Mouse (Mus musculus): ENCODE measurements around the gene Ndufv1. TPM values are rescaled to one million over a fixed set of nuclear protein-coding genes. Genes with fewer than 3 reads are reported as not detected.

The Ndufv1 gene
- 84.9 TPM for total RNA-seq (2023)

DNA sequence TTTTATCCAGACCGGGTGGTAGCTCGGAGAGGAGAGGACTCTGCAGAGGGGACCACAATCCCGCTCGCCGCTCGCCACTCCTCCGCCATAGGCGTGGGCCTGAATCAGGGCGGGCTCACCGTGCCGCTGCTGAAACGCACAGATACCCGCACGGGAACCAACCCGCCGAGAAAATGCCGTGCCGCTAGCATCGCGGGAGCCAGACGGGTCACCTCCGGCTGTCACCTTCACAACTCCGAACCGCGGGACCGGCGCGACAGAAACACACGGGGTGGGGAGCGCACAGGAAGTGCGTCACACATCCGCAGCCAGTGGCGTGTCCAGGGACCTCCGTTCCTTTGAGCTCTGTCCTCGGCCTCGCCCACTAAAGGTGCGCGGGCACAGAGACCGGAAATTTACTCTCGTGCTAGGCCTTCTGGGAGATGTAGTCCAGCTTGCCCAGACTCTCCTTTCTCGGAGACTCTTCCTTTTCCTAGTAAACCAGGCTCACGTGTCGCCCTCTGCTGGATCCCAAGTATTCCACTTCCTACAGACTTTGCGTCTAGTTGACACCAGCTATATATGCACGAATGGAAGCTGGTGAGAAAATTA, at the start of gene Ndufv1:
Ndufv1 (minus strand) TSS at position 375 of the 591 bp plus-strand sequence.

DNA sequence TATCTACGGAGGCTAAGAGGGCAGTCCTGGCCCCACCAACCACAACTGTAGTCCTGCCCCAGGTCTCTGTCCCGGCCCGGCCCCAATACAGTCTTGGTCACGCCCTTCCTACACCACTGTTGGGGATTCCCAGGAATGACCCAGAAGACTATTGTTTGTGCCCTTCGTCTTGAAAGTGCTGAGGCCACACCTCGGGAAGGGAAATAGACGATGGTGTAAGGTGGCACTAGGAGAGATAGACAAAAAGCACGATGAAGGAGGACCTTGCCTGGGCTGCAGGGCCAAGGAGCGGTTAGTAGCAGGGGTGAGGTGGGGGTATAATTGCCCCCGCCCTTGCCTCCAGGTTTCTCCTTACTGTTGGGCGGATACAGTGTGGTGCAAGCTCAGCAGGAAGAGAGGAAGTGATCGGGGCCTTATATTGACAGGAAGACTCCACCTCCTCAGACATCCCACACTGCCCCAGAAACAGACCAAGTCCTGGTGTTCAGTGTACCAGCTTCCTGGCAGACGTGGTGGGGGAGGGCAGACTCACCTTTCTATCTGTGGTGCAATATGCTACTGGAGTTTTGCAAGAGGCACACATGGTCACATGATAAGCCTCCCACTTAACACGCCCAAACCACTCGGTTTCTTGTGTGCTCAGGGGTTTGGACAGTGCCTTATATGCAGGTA, 46.6 kb upstream of the Ndufv1 start, which contains the start of gene Gstp3:
Gstp3 (minus strand) TSS at position 501 of the 672 bp plus-strand sequence.

DNA sequence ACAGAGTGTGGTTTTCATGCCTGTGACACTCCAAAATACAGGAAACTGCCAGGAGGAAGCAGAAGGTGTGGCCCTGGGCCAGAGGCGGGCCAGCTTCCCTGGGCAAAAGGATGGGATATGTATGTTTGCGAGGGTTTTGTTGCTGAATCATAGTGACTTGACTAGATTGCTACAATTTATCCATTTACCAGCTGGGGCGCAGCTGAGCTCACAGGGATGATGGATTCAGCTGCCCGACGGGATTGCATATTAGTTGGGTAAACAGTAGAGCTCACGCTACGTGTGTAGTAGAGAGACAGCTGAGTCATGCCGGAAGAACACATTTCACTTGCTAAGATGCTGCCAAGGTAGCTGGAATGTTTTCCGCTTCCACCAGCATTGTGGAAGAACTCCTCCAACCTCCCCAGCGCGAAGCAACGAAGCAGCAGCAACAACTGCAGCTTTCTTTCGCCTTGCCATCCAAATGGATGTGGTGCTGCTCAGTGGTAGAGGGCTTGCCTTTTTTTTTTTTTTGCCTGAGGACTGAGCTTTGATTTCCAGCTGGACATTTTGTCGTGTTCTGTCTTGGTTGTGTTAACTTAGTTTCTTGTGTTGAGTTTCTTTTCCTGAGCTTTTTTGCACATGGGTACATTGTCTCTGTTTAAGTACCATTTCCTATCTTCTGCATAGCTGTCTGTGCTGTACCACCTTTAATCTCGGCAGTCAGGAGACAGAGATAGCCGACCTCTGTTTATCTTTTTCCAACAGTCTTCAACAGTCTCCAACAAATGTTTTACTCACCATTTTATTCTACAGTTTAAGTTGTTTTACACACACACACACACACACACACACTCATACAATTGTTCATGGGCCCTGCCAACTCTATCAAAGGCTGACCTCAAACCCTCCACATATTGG, 33.6 kb upstream of the Ndufv1 start, which contains the start of gene Gstp2:
Gstp2 (minus strand) TSS at position 58 of the 900 bp plus-strand sequence.

DNA sequence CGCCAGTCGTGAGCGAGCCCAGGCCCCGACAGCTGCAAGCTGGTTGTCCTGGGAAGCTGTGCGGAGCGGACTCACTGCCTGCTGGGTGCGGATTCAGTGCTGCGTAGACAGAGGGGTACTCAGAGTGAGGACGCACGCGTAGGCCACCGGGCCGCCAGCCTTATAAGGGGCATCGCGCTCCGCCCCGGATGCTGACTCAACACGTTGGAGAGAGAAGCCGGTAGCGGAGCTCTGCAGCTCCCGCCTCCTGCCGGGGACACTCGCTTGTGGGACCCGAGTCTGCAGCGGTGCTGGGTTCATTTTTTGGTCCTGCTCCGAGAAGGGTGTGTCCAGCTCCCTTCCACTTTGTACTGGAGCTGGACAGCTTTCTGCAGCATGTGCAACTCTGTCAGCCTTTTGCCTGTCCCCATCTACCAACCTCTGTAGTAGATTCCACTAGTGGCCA, 25.2 kb upstream of the Ndufv1 start, which contains the start of gene Gstp1:
Gstp1 (minus strand) TSS at position 198 of the 445 bp plus-strand sequence.

DNA sequence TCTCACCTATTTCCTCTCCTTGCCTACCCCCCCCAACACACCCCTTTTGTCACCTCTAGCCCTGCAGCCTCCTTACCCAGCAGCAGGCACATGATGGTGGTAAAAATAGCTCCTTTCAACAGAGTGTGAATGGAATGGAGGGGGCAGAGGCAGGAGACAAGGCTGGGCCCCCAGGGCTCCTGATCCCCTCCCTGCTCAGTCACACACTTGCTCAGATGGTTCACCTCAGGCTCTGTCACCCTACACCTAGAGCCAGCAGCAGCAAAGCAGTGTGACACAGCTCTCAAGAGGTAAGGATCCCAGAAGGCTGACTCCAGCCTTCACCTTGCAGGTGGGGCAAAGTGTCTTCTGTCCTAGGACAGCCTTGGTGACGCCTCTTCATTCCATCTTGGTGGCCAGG, 9.5 kb downstream of the Ndufv1 start, which contains the start of gene Doc2g:
Doc2g (plus strand) TSS at position 202 of the 400 bp plus-strand sequence.

DNA sequence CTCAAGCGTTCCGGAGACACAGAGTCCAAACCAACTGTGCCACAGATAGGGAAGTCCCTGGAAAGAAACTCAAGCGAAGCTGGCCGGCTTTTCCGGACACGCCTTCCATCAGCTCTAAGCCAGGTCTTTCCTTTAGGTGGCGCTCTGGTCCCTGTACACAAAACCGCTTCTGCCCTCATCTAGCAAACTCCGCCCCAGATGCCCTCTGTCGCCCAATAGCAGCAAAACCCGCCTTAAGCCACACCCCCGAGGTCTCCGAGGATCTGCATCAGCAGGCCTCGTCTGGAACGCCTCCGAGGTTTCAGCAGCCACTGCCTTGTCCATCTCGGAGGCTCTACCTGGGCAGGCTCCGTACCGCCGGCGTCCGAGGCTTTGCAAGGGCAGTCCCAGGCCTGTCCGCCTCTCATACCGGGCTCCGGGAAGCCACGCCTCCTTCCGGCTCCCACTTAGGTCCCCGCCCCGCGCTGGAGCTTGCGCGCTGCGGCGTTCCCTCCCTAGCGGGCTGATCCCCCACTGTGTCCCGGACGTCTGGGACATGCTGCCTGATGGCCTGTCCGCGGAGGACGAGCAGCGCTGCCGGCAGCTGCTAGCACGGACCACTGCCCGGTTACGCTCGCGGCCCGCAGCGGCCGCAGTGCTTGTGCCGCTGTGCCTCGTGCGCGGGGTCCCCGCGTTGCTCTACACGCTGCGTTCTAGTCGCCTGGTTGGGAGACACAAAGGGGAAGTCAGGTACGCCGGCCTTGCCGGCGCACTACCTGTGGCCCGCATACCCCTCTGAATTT, 12.3 kb downstream of the Ndufv1 start, which contains the start of the genes Nudt8 and Gm49405:
Nudt8 (plus strand) TSS at position 462 of the 782 bp plus-strand sequence.
Gm49405 (plus strand) TSS at position 508 of the 782 bp plus-strand sequence.

DNA sequence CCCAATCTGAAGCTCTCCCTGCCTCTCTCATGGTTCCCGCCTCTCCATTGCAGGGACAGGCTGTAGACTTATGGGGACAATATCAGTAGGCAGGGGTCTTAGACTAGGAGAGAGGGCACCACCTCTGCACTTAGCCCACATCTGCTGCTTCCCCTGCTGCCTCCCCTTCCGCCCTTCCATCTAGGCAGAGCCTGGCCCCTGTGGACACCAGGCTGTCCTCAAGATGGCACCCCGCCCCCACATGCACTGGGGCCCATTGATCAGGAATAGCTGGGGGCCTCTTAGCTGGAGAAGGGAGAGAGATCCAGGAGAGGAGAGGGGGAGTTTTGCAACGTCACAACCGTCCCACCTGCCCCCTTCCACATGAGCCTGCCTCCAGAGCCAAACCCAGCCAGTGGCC, 20.2 kb downstream of the Ndufv1 start, which contains the start of gene Tbx10:
Tbx10 (plus strand) TSS at position 337 of the 400 bp plus-strand sequence.

DNA sequence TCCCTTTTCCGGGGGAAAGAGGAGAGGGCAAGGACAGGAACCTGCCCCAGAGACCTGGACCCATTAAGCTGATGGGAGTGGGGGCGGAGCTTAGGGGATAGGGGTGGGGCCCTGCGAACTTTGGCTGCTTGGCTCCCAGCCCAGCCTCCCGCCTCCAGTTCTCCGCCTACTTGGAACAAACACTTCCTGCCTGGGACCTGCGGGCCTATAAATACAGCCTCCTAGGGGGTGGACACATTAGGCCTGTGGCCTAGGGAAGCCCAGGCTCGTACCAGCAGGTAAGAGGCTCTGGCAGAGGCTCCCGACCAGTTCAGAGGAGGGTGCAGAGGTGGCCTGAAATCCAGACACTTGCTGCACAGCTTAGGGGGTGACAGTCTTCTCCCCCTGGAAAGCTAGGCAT, 26.3 kb downstream of the Ndufv1 start, which contains the start of gene Acy3:
Acy3 (plus strand) TSS at position 237 of the 400 bp plus-strand sequence.

DNA sequence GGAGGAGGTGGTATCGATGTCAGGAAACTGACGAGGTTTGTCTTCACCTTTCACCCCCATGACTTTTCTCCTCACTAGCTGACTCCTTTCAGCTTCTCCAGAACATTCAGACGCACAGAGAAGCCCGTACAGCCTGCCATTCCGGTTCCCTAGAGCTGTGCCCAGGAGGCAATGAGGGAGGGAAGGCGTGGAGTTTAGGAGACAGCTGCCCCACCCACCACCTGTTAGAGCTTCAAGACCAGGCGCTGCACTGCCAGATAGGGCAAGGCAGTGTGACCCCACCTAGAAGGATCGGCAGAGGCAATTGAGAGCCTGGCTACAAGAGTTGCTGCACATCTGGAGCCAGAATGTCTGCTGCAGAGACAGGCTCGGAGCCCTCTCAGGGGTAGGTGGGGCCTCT, 40.4 kb downstream of the Ndufv1 start, which contains the start of gene Aldh3b2:
Aldh3b2 (plus strand) TSS at position 100 of the 400 bp plus-strand sequence.

DNA sequence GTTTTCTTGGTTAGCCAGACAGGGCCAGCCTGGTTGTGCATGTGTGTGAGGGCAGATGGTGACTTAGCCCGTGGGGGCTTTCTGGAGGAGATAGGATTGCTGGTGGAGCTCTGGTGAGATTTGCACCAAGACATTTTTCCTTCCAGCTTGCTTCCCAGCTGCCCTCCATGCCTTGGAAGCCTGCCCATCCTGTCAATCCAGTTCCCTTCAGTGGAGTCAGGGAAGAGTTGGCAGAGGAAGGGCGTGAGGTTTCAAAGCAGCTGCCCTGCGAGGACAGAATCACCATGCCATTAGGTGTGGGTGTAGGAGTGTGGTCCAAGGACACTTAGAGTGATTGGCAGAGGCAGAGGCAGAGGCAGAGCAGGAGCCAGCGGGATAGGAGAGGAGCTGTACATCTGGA, 54.1 kb downstream of the Ndufv1 start, which contains the start of gene Aldh3b3:
Aldh3b3 (plus strand) TSS at position 176 of the 400 bp plus-strand sequence.

Other genes with a start within 250 kb of the Ndufv1 start
- gene Kmt5b, start 245.4 kb downstream of the Ndufv1 start, total RNA-seq (2023), result 201 TPM
- gene Chka, start 161.0 kb downstream of the Ndufv1 start, total RNA-seq (2023), result 77.8 TPM
- 61.0 TPM for gene Tcirg1, start 105.7 kb downstream of the Ndufv1 start, total RNA-seq (2023)
- gene Ndufs8, start 100.0 kb downstream of the Ndufv1 start, total RNA-seq (2023), result 47.0 TPM
- gene Aldh3b1, start 83.0 kb downstream of the Ndufv1 start, total RNA-seq (2023), result 1.7 TPM
- 46.4 TPM for gene Unc93b1, start 77.6 kb downstream of the Ndufv1 start, total RNA-seq (2023)
- not detected for gene Aldh3b3, start 54.2 kb downstream of the Ndufv1 start, total RNA-seq (2023)
- not detected for gene Aldh3b2, start 40.5 kb downstream of the Ndufv1 start, total RNA-seq (2023)
- not detected for gene Acy3, start 26.2 kb downstream of the Ndufv1 start, total RNA-seq (2023)
- not detected for gene Tbx10, start 20.1 kb downstream of the Ndufv1 start, total RNA-seq (2023)
- gene Nudt8, start 12.2 kb downstream of the Ndufv1 start, total RNA-seq (2023), result 7.4 TPM
- gene Gm49405, start 12.2 kb downstream of the Ndufv1 start, total RNA-seq (2023), result 2.3 TPM
- 2.9 TPM for gene Doc2g, start 9.5 kb downstream of the Ndufv1 start, total RNA-seq (2023)
- gene Gstp1, start 25.2 kb upstream of the Ndufv1 start, total RNA-seq (2023), result 182 TPM
- 20.7 TPM for gene Gstp2, start 33.2 kb upstream of the Ndufv1 start, total RNA-seq (2023)
- 39.0 TPM for gene Gstp3, start 46.8 kb upstream of the Ndufv1 start, total RNA-seq (2023)
- gene Cabp2, start 68.8 kb upstream of the Ndufv1 start, total RNA-seq (2023), result not detected
- gene Cdk2ap2, start 84.4 kb upstream of the Ndufv1 start, total RNA-seq (2023), result 152 TPM
- gene Pitpnm1, start 87.2 kb upstream of the Ndufv1 start, total RNA-seq (2023), result 266 TPM
- 149 TPM for gene Aip, start 113.1 kb upstream of the Ndufv1 start, total RNA-seq (2023)
- 0.26 TPM for gene Gpr152, start 127.0 kb upstream of the Ndufv1 start, total RNA-seq (2023)
- gene Cabp4, start 131.2 kb upstream of the Ndufv1 start, total RNA-seq (2023), result 0.18 TPM
- 121 TPM for gene Coro1b, start 135.8 kb upstream of the Ndufv1 start, total RNA-seq (2023)
- 209 TPM for gene Ptprcap, start 140.8 kb upstream of the Ndufv1 start, total RNA-seq (2023)
- gene Rps6kb2, start 150.5 kb upstream of the Ndufv1 start, total RNA-seq (2023), result 41.0 TPM
- gene Carns1, start 162.7 kb upstream of the Ndufv1 start, total RNA-seq (2023), result 75.2 TPM
- 228 TPM for gene Tbc1d10c, start 178.5 kb upstream of the Ndufv1 start, total RNA-seq (2023)
- 315 TPM for gene Ppp1ca, start 179.3 kb upstream of the Ndufv1 start, total RNA-seq (2023)
- gene Rad9a, start 188.9 kb upstream of the Ndufv1 start, total RNA-seq (2023), result 28.3 TPM
- gene Clcf1, start 201.4 kb upstream of the Ndufv1 start, total RNA-seq (2023), result 107 TPM
- not detected for gene AC109138.7, start 201.6 kb upstream of the Ndufv1 start, total RNA-seq (2023)
- 56.2 TPM for gene Pold4, start 219.1 kb upstream of the Ndufv1 start, total RNA-seq (2023)